Mouse (Mus musculus): ENCODE data around the gene Manf.

Gene Manf

DNA sequence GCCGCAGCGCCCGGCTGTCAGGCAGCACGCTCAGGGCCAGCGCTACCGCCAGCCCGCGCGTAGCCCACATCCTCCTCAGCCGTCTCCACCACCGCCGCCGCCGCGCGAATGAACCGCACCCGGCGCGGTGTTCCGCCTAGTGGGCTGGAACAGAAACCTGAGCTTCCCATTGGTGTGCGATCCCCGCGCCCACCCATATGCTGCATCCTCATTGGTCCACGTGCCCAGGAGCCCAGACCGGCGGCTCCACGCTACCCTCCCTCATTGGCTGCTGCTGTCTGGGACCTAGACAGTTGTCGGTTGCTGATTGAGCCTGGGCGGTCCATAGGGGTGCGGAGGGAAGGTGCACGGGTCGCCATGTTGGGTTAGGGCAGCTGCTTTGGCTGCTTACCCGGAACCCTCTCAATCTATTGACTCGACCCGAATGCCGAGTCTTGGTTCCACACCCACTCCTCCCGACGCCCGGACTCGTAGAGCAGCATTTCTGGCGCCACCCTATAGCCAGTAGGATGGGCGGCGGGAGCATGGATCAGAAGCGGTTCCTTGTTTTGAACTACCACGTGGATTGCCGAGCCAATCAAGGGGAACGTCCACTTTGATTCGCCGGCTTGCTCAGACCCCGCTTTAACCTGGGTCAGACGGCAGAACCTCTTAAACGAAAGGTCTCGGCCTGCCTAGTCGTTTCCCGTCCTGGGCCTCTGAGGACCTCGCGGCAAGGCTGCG lies at the start of gene Manf:
Gene Manf (minus strand): TSS at position 151 of the 723 bp plus-strand sequence.
- DNase-seq, result peak; percentile 100

DNA sequence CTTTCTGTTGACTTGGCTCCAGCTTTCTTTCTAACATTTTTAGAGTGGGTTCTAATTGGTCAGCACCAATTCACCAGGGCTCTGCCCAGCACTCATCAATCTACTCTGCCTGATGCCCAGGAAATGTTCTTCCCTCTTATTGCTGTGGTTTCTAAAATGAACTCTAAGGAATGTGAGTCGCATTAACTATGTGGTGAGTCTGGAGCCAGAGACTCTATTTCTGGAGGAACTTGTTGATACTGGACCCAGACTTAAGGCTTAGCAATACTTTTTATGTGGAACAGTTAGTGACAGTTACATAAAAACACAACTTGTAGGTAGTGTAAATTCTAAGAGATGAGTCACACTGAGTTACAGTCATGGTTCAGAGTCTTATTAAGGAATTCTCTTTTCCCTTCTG lies 43.2 kb upstream of the Manf start:
- peak; percentile 23 for DNase-seq

DNA sequence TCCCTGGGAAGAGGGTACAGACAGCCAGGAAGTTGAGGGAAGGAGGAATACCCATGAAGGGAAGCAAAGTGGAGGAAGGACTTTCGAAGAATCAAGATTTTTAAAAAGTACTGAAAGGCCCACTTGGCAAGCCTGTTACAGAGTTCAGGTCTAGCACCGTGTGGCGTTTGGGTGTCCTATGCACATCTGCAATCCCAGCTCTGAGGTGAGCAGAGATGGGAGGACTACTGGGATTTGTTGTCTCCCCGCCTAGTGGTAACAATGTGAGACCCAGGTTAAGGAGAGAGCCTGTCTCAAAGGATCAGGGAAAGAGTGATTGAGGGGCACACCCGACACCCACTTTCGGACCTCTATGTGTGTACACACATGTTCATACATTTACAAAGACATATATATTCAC lies 23.1 kb upstream of the Manf start:
- peak; percentile 52 for DNase-seq

DNA sequence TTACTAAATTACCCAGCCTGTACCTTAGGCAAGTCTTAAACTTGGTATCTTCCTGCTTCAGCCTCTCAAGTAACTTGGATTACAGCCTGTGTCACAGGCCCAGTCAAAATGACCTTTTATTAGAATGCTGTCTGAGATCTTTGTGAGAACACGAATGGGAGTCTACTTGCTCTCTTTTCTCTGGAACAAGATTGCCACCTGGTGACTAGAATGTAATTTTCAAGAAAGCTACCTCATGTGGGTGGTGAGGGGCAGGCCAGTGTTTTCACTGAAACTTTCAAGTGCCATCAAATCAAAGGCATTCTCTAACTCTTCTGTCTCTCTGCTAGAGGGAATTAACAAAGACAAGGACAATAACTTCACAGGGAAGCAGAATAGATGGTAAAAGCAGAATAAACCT lies 22.0 kb upstream of the Manf start:
- peak; percentile 19 for DNase-seq

DNA sequence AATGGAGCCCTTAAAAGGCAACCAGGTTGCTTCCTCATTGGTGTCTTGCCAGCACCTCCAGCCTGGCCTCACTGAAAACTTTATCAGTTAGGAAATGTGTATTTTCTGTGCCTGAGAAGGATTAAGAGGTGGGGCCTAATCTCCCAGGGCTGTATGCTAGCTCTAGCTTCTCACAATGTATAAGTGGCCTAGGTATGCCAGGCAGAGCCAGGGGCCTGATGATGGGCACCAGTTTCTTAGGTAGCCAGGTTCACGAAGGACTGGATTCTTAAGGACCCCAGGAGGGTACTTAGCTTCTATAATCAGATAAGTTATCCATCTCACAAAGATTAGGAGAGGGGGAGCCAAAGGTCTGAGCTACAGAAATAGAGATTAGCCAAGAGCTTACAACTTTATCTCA lies 19.8 kb upstream of the Manf start:
- peak; percentile 4 for DNase-seq

DNA sequence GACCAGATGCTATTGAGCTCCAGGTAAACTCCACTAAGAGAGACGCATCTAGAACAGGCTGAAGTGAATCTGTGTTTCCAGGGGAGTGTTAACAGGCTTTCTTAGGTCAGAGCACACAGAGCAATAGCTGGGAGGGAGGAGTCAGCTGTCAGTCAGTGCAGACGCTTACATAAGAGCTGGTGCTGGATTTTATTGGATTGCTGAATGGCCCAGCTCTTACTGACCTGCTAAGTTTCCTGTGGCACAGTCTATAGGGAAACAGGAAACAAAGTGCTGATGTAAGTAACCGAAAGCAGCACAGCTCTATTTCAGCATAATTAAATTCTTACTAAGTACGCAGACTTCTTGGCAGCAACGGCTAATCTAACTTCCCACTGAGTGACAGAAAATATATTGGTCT lies 16.9 kb upstream of the Manf start:
- peak; percentile 86 for DNase-seq

DNA sequence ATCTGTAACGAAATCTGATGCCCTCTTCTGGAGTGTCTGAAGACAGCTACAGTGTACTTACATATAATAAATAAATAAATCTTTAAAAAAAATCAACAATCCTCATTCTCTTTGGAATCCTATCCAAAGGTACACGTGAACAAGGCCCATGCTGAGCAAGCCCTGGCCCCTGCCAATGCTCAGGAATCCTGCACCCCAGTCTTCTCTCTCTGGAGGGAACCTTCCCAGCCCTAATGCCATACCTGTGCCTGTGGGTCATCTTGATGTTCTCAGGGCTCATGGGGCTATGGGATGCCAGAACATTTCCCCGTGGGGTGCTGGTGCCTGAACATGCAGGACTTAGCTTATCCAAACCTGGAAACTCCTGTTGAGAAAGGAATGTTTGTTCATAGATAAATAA lies 16.4 kb upstream of the Manf start:
- peak; percentile 83 for DNase-seq

DNA sequence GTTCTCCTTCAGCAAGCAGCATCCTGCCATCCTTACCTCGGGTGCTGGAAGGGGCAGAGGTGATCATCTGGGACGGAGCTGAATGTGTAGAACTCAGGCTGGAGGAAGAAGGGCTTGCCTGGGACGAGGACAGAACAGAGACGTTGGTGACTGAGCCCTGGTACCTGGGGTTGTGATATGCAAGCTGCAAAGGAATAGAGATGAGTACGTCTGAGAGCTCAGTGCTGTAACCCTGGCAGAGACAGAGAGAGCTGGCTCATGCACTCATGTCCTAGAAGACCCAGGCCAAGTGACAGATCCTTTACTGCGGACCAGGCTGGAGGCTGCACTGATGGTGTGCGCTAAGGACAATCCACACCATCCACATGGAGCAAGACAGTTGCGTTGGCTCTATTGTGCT lies 14.8 kb upstream of the Manf start:
- peak; percentile 76 for DNase-seq

DNA sequence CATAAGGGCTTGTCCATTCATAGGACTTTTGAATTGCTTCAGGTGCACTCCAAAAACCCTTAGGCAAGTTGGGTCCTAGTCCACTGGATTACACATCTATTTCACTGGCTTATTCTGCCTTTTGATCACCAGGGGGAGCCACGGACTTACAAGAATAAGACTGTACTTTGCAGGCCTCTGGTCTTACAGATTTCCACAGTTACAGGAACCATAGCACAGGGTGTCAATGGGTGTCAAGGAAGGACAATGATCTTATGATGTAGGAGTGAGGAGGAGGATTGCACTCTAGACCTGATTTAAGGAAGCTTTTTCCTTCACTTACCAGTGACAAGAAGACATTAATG lies 12.0 kb upstream of the Manf start:
- peak; percentile 87 for DNase-seq

DNA sequence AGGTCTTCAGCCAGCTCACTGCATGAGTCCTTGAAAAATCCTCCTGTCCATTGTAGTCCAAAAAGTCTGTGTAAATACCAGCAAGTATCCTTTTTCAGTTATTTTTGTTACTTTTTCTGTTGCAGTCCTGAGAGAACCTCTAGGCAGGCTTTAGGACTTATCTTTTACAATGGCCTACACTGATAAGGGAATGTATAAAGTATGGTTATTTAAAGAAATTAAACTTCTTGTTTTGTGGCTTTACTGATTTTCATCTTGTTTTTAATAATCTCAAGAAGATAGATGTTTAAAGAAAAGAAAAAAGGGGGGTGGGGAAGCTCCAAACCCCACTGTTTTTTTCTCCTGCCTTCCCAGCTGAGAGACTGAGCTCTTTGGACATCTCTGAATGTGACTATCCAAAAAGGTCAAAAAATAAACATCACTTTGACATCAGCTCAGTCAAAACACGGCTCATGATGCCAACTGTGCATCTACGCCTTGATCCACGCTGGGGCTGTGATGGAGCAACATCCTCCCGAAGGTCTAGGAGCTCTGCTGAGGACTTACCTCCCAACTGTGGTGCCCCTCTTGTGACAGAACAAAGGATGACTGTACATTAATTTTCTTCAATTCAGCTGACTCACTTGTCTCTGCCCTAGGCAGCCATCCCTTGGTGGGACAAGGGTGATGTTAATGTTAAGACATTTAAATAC lies 11.5 kb upstream of the Manf start:
- peak; percentile 25 for DNase-seq

DNA sequence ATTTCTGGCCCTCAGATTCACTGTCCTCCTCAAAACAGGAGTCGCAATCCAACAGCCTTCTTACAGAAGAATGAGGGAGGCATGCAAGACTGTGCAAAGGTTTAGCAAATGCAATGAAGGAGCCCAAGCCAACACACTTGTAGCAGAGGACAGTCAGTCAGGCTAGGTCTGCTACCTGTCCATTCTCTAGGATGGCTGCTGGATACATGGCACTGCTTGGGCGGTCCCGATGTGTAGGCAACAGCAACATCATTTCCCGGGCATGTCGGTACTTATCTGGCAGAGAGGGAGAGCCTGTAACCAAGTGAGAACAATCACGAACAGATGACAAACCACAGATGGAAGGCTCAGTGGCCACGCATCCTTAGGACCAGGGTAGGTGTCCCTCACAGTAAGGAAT lies 9.8 kb upstream of the Manf start:
- DNase-seq, result peak; percentile 80

DNA sequence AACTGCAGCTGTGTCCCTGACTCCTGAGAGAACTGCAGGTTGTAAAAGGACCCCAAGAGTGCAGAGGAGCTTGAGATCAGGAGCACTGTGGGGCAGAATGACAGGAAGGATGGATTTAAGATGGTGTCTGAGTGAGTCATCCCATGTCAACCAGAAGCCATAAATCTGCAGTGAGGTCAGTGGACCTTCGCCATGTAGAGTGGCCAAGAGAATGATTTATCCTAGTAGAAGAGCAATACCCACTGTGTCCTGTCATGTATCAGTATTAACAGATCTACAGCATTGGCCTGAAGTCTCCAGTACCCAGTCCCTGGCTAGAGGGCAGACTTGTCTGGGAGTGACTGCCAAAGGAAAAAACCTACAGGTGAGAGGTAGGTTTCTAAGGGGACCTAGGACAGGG lies 7.1 kb upstream of the Manf start:
- no peak for DNase-seq

DNA sequence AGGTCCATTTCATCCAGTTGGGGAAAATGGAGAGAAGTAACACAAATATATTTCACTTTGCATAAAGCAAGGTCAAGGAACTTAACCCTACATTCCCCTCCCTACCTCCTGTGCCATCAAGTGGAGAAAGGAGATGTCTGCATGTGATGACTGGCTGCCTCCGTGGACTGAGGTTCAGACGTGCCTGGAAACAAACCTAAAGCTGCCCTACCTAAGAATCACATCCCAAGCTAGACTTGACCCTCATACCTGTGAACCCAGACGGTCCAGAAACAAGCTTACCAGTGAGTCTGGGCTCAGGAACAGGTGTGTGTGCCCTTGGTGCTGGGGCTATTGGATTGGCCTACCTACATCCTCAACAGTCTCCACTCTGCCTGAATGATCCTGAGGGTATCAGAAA lies 1.5 kb upstream of the Manf start:
- no peak for DNase-seq

DNA sequence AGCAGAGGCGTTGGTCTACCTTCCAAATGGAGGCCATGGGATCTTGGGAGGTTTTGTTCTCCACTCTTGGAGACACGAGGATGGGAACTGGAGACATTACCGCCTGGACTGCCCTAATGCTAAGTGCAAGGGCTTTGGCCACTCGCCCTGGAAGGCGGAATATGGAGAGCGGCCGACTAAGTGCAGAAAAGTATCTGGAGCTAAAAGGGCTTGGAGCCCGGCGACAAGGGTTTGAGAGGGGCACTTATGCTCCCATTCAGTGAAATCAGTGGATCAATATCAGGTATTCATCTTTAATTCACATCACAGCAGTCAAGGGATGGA lies 735 bp upstream of the Manf start:
- no peak for DNase-seq

DNA sequence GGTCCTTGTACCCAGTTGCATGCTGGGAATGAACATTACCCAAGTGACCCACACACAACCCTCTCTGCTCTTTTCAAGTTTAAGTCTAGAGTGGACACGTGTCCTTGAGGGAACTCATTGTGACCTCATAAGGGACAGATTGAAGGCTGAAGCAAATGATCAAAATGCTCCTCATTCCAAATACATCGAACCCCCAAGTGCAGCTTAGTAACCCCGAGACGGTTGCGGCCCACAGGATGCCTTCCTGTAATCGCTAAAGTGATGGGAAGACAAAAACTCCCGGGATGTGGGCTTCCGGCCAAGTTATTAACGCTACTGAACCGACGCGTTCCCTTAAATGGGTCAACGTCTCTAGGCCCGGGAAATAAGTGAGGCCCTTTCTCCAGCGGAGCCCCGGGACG lies 438 bp downstream of the Manf start:
- DNase-seq, result no peak

DNA sequence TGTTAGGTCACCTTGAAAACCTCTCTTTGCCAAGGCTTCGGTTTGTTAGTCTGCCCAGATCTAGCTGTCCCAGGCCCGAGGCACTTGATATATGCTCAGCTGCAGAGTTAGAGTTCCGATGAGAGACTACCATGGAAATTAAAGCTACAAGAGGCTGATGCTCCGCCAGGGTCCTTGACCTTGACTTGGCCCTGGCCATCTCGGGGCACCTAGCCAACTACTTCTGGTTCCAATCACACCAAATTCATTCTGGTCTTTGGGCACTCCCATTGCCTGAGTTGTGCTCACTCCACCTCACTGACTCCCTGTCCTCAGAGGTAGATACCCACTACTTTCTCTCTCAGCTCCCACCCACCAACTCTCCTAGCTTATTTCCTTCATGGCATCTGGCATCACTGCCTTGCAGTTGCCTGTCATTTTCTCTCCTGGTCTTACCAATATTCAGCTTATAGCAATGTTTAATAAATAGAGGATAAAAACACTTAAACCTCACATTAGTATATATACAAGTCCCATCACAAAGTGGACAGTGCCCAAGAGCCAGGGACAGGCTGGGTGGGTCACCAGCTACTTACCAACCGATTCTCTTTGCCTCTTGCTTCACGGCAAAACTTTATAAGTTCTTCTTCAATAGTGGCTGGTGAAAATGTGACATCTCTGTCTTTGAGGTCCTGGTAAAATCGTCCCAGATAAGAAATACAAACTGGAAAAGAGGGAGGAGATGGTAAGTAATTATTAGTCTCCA lies 1.1 kb downstream of the Manf start:
- DNase-seq, result peak; percentile 91

DNA sequence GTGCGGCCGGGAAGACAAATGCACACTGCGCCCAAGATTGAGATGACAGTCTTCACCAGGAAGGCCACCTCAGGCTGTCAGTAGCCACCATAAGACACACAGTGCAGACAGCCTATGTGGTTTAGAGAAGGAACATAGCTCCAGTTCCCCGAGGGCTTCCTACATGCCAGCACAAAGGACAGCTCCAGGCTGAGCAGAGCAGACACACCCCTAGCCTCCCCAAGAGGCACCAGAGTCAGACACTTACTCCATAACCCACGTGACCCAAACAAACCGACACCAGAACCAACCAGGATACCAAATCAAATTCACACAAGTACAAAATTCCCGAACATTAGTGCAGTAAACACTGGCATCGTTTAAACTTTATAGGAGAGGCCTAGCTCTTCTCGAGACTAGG lies 2.5 kb downstream of the Manf start:
- DNase-seq, result peak; percentile 87

DNA sequence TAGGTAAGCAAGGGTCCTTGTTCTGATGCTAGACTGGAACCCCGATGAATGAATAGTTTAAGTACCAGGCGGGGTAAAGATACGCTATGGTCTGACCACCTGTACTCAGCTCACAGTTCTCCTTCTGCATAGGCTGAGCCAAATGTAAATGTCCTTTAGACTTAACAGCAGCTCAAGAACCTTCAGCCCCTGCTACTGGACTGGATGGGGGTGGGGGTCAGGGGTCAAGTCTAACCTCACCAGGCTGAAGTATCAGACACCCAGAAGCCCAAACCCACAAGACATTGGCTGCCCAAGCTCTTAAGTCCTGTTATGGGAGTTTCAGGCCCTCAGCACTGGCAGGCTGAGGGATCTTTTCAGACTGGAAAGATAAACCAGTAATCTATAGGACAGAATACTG lies 3.4 kb downstream of the Manf start:
- DNase-seq, result peak; percentile 87

DNA sequence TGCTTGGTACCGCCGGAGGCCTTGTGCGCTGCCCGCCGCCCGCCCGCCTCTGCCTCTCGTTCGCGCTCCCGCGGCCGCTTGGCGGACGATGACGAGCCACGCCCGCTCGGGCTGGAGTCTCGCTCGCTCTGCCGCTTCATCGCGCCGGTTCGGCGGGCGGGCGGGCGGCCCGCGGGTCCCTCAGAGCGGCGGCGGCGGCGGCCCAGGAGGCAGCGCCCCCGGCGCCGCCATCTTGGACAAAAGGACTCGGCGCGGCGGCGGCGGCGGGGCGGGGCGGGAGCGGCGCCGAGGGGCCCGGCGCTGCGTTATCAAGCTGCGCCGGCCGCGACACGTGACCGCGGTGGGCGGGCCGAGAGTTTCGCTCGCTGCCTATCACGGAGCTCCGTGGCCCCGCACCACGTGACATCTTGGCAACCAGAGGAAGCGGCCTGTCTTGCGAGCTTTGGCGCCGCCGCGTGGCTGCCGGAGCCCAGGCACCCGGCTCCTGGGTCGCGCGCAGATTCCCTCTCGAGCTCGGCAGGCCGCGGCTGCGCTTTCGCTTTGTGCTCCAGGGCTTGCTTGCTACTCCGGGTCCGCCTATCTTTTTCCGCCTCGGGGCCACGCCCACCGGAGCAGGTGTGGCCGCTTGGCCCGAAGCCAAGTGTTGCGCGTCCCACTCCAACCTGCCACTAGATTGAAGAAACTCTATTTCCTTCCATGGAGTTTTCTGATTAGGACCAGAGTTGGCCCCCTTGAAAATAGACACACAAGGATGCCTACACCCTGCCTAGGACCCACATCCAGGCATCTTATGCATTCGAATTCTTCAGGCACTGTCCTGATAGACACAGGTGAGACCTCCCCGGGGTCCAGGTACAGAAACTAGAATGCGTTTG lies 4.7 kb downstream of the Manf start, which contains the start of gene Rbm15b:
Gene Rbm15b (minus strand): TSS at position 601 of the 875 bp plus-strand sequence.
- DNase-seq, result peak; percentile 100

DNA sequence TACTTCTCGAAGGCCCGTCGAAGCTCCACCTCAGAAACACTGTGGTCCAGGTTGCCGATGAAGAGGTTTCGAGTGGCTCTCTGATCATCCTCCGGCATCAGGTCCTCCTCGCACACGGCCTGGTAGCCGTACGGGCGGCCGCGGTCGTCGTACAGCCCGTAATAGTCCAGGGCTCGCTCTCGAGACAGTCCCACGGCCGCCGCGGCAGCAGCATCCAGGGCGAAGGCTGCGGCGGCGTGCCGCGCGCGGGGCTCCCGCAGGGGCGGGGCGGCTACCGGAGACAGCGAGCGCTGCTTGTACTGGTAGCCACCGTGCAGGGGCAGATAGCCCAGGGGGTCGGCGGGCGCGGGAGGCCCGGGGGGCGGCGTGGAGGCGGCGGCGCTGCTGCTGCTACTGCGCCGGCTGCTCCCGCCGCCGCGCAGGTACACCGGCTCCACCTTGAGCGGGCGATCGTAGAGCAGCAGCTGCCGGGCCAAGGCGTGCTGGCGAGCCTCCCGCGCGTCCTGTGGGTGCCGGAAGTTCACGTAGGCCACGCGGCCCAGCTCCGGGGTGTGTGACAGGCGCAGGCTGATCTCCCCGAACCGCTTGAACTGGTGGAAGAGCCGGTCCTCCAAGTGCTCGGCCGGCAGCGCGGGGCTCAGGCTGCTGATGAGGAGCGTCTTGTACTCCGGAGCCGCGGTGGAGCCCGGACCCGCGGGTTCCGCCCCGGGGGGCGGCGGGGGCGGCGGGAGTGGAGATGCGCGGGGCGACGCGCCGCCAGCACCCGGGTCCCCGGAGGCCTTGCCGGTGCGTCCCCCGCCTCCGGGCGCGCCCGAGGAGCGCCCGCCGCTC lies 5.7 kb downstream of the Manf start:
- DNase-seq, result peak; percentile 94

DNA sequence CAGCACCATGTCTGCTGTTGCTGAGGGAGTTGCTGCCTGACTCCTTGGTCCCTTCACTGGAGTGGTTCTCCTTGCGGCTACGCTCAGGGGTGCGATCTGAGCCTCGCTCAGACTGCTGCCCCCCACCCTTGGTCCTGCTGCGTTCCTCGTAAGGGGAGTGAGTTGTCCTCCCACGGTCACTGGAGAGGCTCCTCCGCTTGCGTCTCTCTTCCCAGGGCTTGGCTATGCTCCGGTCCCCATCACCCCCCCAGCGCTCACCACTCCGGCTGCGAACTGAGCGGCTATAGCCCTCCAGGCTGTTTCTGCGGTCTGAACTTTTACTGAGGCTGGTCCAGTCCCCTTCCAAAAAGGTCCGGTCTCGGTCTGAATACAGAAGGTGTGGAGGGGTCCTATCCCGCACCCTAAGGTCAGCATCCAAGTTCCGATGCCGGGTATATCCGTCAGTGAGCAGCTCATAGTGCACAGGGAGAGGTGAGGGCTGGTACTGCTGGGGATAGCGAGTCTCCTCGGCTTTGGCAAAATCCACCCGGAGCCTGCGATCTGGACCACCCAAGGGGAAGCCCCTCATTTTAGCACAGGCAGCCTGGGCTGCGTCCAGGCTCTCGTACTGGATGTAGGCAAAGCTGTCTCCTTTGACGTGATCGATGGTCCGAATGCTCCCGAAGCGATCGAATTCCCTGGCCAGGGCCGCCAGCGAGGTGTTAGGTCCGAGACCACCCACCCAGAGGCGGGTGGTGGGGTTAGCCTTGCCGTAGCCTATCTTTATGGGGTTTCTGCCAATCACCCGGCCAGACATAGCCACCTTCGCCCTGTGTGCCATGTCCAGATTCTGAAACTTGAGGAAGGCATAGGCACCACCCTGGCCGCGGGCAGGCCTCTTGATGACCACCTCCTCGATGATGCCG lies 6.5 kb downstream of the Manf start:
- peak; percentile 90 for DNase-seq

All from heart, adult 11 months (tissue).